Mouse (Mus musculus) cortical plate, adult 2 months (tissue): ENCODE measurements around the gene Atad5. TPM values are rescaled to one million over a fixed set of nuclear protein-coding genes. Genes with fewer than 3 reads are reported as not detected.
"Not testable (repeated sequence)": the region's sequence is repeated elsewhere in the genome, so short reads cannot be mapped to it uniquely, and the experiment has no call there.

ENCODE experiments used
- H3K27ac ChIP-seq: fragments of 200-500 bp; 2 replicates; pipeline ENCODE4 v1.5.1; 2012; ENCODE audit warnings: low read length, control low read depth, inconsistent platforms; ENCODE audit not compliant: insufficient read depth
- H3K4me1 ChIP-seq: fragments of 200-500 bp; 2 replicates; pipeline ENCODE4 v1.6.1; 2011; ENCODE audit warnings: low read length; ENCODE audit not compliant: control insufficient read depth, insufficient read depth
- H3K4me3 ChIP-seq: fragments of 200-500 bp; 2 replicates; pipeline ENCODE4 v1.5.1; 2011; ENCODE audit warnings: mild to moderate bottlenecking, low read length, control low read depth; ENCODE audit not compliant: insufficient read depth
- CTCF ChIP-seq: fragments of 200-500 bp; IDR thresholded peaks from 2 replicates; pipeline ENCODE4 v1.5.1; 2011; ENCODE audit warnings: mild to moderate bottlenecking, control low read depth, low read length; ENCODE audit not compliant: insufficient read depth; ENCODE audit errors: extremely low read depth
- POLR2A ChIP-seq: fragments of 200-500 bp; IDR thresholded peaks from 2 replicates; pipeline ENCODE4 v1.6.1; 2011; ENCODE audit warnings: mild to moderate bottlenecking, low read length, control low read depth; ENCODE audit not compliant: insufficient read depth; ENCODE audit errors: extremely low read depth
- polyA plus RNA-seq: library from polyadenylated mRNA; depleted of rRNA; stranded (reverse); fragments of >200 nt; gene quantifications from 2 replicates; pipeline ENCODE4 v1.2.3, GENCODE M21; 2012; rRNA removed

The Atad5 gene
- polyA plus RNA-seq, result 2.9 and 3.0 TPM in 2 replicates

DNA sequence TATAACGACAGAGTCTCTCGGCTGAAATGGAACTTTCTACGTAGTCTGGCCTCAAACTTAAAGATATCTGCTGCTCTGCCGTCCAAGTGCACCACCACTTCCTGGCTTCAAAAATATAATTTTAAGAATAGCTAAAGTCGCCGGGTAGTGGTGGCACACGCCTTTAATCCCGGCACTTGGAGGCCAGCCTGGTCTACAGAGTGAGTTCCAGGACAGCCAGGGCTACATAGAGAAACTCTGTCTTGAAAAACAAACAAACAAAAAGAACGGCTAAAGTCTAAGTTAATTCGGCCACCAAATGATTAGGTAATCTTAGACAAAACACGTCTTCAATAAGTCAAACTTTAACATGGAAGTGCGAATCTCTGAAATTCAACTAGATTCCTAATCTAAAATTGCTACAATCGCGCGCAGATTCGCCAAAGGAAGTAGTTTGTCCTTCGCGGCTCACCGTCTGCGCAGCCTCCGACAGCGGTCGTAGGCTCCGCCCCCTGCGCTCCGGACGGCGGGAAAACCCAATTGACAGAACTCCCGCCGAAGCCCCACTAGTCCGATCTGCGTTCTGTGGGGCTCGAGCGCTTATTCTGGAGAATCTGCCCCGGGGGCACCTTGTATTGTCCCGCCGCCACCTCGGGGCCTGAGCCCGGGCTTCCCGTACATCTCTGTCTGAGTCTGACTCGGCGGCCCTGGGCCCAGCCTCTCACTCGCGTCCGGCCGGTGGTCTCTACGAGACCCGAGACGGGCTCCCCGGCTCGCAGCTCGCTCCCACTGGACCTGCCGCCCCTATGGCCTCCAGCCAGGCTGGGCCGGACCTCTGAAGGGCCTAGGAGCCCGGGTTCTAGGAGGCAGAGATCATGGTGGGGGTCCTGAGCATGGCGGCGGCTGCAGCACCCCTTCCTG is at the start of gene Atad5:
Gene Atad5 (plus strand): TSS at position 484 of the 900 bp plus-strand sequence.
- Histone ChIP-seq H3K4me3 (peak within 1 kb of the TSS; percentile 52), H3K4me1 (no peaks in the 10 kb centered on the region), H3K27ac (no peak within 1 kb of the TSS)
- no peak for TF ChIP-seq POLR2A
- no peak for TF ChIP-seq CTCF

DNA sequence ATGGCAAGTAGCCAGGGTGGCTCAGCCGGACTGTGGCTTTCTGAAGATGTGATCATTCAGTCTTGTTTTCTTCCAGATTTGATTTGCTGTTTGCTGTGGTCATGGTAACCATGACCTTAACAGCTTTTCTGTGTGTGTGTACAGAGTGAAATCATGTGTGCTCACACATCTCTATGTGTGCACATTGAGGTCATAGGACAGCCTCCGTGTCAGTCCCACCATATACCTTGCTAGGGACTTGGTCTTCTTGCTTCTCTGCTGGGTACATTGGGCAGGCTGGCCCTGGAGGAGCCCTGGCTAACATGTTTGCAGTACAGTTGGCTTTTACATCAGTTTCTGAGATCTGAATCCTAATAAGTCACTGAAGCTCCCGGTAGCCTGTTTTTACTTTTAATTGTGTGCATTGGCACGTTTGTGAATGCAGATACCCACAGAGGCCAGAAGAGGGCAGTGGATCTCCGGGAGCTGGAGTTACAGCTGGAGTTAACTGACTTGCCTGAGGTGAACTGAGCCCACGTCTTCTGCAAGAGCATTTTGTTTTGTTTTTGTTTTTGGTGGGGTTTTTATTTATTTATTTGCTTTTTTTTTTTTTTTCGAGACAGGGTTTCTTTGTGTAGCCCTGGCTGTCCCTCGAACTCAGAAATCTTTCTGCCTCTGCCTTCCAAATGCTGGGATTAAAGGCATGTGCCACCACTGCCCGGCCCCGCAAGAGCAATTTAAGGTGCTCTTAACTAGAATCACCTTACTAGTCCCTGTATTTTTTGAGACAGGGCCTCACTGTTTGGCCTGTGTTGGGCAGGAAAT is 46.4 kb upstream of the Atad5 start:
- no peak overlapping the region for H3K27ac ChIP-seq
- no peak overlapping the region for H3K4me3 ChIP-seq
- no peaks in the 10 kb centered on the region for H3K4me1 ChIP-seq
- TF ChIP-seq CTCF, result peak; percentile 67
- no peak for TF ChIP-seq POLR2A

DNA sequence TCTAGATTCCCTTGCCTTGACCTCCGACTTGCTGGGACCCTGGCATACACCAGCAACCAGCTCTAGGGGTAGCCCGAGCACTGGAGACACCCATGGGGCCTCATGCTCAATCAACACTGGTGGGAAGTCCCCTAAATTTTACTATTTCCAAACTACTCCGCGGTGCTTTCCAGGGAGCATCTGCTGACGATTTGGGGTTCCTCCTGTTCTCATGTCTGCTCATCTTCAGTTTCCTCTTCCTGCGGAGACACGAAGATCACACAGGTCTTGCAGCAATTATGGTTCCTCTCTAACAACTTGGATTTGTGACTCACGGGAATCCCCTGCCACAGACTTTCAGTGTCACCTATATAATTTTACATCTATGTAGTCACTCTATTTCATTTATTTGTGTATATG is 45.8 kb upstream of the Atad5 start:
- Histone ChIP-seq H3K4me3 (no peak overlapping the region), H3K4me1 (no peaks in the 10 kb centered on the region), H3K27ac (no peak overlapping the region)
- TF ChIP-seq CTCF (no peak), POLR2A (no peak)

DNA sequence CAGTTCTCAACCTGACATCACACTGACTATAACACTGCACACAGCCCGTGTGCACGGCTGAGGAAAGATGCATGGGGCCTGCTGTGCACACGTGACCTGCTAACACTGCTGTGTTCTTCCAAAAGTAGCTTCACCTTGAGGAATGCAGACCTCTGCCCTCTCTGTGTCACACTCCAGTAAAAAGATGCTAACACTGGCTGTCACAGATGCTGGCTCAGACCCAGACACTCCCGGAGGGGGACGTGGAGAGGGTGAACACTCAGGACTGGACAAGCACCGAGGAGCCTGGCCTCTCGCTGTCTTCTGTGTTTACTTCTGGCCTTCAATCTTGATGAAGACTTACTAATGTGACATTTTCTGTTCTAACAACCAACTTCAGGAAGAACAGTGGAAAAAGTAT is 42.3 kb upstream of the Atad5 start:
- Histone ChIP-seq H3K27ac (no peak overlapping the region), H3K4me1 (no peaks in the 10 kb centered on the region), H3K4me3 (no peak overlapping the region)
- no peak for TF ChIP-seq POLR2A
- no peak for TF ChIP-seq CTCF

DNA sequence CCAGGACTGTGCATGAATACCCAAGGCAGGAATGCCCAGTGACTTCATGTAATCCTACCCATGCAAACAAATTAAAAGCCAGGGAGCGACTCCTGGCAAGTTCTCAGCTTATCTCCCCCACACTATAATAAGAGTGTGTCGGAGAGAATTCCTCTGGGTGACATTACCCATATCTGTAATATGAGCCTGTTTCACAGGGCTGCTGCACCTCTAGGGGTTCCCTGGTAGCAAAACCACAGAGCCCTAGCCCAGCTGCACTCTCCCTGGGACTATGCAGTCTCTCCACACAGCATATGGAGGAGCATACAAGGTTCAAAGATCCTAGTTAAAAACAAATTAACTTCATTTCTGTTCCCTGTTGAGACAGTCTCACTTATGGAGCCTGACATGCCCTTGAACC is 39.1 kb upstream of the Atad5 start:
- TF ChIP-seq CTCF, result no peak
- TF ChIP-seq POLR2A, result no peak
- Histone ChIP-seq H3K4me1 (no peaks in the 10 kb centered on the region), H3K4me3 (no peak overlapping the region)

DNA sequence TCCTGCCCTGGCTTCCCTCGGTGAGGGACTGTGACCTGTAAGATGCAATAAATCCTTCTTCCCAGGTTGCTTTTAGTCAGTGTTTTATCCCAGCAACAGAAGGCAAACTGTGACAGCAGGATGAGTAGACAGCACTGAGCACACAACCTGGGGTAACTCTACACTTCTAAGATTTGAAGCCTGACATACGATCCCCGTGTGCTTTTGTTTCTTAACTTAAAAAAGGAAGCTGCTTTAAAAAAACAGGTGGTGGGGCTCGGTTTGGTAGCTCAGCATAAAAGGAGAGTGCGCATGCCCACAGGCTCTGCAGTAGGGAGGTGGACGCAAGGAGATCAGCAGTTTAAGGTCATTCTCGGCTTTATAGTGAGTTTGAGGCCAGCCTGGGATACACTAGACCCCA is 36.7 kb upstream of the Atad5 start:
- no peak overlapping the region for H3K4me3 ChIP-seq
- no peak for TF ChIP-seq CTCF
- H3K4me1 ChIP-seq, result no peaks in the 10 kb centered on the region
- no peak overlapping the region for H3K27ac ChIP-seq

More for the DNA sequence above, 39.1 kb upstream of the Atad5 start:
- no peak overlapping the region for H3K27ac ChIP-seq

DNA sequence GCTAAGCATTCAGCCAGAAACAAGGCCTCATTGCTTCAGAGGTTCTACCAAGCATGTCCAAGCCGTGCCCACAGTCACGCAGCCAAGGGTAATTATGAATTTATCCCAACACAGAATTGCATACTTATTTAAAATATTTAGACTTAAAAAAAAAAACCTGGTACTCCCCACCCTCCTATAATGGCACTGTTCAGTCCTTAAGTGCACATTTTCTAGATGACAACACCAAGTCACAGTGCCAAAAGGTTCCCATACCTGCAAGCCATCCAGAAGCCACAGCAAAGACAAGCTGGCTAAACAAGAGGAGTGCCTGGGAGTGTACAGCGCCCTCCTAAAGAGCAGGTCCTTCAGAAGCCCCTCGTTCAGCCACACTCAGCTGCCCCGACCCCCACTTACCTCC is 36.0 kb upstream of the Atad5 start:
- Histone ChIP-seq H3K4me1 (no peaks in the 10 kb centered on the region), H3K4me3 (no peak overlapping the region), H3K27ac (no peak overlapping the region)
- TF ChIP-seq POLR2A (no peak), CTCF (no peak)

DNA sequence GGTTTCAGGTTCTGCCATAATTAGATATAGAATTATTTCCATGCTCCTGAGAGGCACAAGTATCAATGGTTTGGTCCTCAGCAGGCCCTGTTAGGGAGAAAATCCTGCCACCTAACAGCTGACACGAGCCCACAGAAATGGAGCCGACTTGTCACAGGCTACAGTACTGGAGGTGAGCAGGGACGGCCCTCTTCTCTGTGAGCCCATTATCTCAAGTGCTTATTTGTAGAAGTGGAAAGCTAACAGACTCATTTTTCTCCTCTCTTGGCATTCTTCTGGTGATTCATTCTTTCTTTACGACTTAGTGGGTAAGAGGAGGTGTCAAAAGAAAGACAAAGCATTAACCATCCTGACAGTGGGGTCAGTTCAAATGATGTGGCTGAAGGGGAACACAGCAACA is 34.5 kb upstream of the Atad5 start:
- TF ChIP-seq CTCF, result no peak
- Histone ChIP-seq H3K4me3 (no peak overlapping the region), H3K4me1 (no peaks in the 10 kb centered on the region), H3K27ac (no peak overlapping the region)

DNA sequence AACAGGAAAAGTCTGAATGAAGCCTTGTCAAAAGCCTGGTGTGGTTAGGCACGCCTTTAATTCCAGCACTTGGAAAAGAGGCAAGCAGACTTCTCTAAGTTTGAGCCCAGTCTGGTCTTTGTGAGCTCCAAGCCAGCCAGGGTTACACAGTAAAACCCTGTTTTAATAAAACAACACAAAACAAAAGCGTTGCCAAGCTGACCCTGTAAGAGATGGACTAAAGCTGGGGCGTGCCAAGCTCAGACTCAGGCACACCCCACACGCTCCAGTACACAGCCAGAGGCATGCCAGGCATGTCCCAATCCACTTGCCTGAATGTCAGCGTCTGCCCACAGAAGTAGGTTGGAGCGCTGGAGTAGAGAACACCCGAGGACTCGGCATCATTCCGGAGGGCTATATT is 33.1 kb upstream of the Atad5 start:
- Histone ChIP-seq H3K4me3 (no peak overlapping the region), H3K4me1 (no peaks in the 10 kb centered on the region), H3K27ac (no peak overlapping the region)
- TF ChIP-seq POLR2A, result no peak
- TF ChIP-seq CTCF, result no peak

DNA sequence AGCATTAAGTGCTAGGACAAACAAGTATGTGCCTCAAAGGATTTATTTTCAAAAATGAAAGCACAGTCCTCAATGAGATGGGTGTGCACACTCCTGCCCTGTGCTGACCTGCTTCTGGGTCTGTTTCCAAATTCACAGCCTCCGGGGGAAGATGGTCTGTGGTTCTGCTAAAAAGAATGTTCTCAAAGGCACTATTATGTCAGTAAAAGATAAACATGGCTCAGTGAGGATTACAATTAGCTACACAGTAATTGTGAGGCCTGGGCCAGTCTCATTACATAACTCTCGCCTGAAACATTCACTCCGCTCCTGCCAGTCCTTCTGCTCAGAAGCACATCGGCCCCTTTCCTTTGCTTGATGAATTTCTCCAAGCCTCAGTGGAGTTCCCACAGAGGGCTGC is 27.0 kb upstream of the Atad5 start:
- Histone ChIP-seq H3K4me1 (no peaks in the 10 kb centered on the region), H3K27ac (no peak overlapping the region), H3K4me3 (no peak overlapping the region)
- TF ChIP-seq CTCF (no peak), POLR2A (no peak)

DNA sequence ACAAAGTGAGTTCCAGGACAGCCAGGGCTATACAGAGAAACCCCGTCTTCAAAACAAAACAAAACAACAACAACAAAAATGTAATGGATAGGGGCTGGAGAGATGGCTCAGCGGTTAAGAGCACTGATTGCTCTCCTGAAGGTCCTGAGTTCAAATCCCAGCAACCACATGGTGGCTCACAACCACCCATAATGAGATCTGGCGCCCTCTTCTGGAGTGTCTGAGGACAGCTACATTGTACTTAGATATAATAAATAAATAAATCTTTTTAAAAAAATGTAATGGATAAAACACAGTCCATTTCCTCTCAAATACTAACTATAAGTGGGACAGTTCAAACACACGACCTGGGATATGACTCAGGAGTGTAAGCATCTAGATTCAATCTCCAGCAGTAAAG is 22.8 kb upstream of the Atad5 start:
- not testable (repeated sequence) for H3K4me3 ChIP-seq, H3K27ac ChIP-seq, H3K4me1 ChIP-seq
